Mouse (Mus musculus) frontal cortex, postnatal 36 days (tissue): ENCODE measurements at regions not wholly inside any gene's neighbourhood (a gene's known extent, or its start where the extent isn't known, plus 50 kb on each side); places are given as distances from the start of the nearest gene placed in this dataset.
"Not testable (repeated sequence)": the region's sequence is repeated elsewhere in the genome, so short reads cannot be mapped to it uniquely, and the experiment has no call there.

Source experiments
- DNase-seq, 2 experiments: peaks; one replicate each; pipeline ENCODE4 v3.0.0; 2022; ENCODE audit warnings: low spot score in 2 of 2

DNA sequence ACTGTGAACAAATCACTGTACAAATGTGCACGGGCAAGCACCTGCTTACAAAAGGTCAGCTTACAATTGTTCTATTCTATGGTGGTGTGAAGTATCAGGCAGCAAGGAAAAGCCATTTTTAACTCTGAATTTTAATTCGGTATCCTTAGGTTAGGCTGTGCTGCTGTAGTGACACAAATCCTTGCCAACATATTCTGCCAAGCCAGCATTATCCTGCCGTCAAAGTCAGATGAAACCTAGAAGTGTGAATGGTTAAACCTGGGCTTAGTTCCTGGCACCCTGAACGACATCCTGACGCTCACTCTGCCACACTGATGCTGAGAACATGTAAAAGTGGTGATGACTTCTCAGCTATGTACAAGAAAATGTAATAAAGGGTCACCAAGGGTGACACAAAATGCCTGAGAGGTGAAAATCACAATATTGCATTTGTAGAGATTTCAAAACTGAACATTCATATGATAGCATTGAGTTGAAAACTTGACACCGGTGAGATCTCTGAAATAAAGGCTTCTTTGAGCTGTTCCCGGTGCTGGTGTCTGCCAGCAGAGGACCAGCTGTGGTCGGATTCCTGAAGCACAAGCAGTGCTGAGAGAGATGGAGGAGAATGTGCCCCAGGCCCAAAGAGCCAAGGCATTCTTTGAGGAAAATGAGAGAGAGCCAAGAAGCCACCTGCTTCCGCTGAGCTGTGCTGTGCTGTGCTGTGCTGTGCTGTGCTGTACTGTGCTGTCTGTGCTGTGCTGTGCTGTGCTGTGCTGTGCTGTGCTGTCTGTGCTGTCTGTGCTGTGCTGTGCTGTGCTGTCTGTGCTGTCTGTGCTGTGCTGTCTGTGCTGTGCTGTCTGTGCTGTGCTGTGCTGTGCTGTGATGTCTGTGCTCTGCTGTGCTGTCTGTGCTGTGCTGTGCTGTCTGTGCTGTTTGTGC, 195.9 kb downstream of the Tcp10c start:
- no peak for DNase-seq

DNA sequence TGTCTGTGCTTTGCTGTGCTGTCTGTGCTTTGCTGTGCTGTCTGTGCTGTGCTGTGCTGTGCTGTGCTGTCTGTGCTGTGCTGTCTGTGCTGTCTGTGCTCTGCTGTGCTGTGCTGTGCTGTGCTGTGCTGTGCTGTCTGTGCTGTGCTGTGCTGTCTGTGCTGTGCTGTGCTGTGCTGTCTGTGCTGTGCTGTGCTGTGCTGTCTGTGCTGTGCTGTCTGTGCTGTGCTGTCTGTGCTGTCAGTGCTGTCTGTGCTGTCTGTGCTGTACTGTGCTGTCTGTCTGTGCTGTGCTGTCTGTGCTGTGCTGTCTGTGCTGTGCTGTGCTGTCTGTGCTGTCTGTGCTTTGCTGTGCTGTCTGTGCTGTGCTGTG, 196.5 kb downstream of the Tcp10c start:
- not testable (repeated sequence) for DNase-seq

DNA sequence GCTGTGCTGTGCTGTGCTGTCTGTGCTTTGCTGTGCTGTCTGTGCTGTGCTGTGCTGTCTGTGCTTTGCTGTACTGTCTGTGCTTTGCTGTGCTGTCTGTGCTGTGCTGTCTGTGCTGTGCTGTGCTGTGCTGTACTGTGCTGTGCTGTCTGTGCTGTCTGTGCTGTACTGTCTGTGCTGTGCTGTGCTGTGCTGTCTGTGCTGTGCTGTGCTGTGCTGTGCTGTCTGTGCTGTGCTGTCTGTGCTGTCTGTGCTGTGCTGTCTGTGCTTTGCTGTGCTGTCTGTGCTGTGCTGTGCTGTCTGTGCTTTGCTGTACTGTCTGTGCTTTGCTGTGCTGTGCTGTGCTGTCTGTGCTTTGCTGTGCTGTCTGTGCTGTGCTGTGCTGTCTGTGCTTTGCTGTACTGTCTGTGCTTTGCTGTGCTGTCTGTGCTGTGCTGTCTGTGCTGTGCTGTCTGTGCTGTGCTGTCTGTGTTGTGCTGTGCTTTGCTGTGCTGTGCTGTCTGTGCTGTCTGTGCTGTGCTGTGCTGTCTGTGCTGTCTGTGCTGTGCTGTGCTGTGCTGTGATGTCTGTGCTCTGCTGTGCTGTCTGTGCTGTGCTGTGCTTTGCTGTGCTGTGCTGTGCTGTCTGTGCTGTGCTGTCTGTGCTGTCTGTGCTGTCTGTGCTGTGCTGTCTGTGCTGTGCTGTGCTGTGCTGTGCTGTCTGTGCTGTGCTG, 197.5 kb downstream of the Tcp10c start:
- not testable (repeated sequence) for DNase-seq

DNA sequence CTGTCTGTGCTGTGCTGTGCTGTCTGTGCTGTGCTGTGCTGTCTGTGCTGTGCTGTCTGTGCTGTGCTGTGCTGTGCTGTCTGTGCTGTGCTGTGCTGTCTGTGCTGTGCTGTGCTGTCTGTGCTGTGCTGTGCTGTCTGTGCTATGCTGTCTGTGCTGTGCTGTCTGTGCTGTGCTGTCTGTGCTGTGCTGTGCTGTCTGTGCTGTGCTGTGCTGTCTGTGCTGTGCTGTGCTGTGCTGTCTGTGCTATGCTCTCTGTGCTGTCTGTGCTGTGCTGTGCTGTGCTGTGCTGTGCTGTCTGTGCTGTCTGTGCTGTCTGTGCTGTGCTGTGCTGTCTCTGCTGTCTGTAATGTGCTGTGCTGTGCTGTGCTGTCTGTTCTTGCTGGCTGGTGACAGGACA, 198.5 kb downstream of the Tcp10c start:
- DNase-seq = not testable (repeated sequence)

DNA sequence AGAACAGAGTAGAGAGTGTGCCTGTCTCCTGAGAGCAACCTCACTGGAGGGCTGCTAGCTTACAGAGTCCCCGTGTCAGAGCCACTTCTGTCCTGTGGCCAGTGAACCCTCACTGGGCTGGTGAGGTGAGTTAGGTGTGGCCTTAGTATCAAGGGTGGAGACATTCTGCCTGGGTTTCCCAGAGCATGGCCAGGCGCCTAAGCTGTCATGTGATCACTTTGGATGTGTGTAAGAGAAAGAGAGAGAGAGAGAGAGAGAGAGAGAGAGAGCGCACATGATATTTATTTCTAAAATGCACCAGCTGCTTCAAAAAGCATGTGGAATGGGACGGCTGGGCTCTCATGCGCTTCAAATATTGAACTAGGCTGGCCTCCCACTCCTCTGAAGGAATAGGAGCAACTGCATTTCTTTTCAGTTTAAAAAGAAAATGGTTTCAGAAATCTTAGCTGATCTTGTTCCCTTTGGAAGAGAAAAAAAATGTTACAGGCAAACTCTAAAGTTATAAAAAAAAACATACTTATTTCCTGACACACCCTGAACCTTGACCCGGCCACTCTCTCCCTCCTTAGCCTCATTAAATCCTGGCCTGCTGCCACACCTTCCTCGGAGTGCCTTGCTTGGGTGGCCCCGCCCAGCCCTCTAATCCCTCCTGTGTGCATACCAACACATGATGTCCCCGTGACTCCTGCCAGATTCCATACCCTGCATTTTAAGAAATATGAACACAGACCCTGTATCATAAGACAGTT, 201.1 kb downstream of the Tcp10c start:
- DNase-seq = not testable (repeated sequence)

DNA sequence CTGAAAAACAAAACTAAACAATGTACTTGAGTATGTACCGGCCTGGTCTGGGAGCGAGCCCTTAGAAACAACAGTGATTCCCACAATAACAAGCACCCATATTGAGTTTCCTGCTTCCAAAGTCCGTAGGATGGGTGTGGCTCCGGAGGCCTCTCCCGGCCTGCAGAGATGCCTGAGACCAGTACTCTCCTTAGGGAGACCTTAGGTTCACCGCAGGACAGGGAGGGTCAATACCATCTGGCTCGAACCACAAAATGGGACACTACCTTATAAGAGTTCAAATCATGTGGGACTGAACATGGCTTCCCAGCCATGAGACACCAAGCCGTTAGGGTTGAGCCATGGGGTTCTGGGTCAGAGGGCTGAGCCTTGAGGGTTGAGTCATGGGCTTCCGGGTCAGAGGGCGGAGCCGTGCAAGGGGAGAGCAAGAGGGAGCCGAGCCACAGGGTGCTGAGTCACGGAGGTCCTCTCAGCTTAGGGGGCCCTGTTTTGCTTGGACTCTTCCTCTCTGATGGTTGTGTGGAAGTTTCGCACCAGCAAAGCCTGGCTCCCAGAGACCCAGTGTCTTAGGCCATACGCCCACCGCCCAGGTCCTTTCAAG, 201.8 kb downstream of the Tcp10c start:
- DNase-seq = not testable (repeated sequence)

DNA sequence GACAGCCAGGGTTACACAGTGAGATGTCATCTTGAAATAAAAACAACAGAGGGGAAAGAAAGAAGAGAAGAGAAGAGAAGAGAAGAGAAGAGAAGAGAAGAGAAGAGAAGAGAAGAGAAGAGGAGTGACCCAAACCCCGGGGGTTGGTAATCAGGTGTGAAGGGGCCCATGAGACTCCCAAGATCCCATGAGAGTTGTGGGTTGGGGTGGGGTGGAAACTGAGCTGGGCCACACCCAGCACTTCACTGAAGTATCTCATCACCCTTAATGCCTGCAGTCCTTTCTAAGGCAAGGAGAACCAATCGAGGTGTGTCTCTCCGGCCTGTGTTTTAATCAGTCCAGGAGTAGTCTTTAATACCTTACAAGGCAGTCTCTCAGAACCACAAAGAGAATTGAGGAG, 201.5 kb upstream of the Afdn start:
- no peak for DNase-seq

DNA sequence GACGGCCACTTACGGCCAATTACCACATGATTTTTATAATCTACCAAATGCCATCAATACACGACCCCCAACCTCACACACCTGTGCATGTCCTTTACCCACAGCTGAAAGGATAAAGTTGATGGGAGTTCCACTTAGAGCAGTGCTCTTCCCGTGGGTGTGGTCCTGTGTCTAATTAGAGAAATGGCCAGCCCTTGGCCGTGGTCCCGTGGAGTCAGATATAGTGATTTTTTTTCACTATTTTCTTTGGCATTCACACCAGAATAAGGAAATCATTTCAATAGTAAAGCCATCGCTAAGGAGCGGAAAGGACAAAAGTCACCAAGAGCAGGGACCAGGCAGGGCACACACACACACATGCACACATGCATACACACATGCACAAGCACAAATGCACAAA, 199.0 kb upstream of the Afdn start:
- DNase-seq = no peak

DNA sequence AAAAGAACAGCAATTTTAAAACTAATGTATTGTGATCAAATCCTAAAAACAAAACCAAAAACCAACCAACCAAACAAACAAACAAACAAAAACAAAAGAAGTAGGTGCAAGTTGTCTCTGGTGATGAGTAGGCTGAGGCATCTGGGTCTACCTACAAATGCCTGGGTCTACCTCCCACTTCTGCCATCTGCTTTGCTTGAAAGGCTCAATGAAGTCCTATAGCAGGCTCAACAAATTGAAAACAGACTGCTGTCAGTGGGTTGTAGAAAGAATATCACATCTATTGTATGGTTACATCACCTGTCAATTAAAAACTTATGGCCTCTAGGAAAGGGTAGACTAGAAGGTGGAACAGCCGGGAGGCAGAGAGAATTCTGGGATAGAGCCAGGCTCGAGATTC, 197.4 kb upstream of the Afdn start:
- no peak for DNase-seq

DNA sequence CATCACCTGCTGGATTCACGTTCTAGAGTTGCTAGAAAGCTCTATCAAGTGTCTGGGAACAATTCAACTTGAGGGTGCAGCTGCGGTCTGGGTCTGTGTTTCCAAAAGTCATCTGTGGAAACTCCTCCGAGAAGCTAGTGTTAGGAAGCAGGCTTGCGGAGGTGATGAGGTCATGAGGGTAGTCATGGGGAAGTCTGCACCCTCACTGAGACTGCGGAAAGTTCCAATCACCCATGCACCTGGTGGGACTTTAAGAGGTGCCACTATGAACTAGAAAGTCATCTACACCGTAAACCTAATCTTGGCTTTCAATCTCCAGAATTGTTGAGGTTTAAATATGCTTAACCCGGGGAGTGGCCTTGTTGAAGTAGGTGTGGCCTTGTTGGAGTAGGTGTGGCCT, 195.5 kb upstream of the Afdn start:
- DNase-seq = no peak

DNA sequence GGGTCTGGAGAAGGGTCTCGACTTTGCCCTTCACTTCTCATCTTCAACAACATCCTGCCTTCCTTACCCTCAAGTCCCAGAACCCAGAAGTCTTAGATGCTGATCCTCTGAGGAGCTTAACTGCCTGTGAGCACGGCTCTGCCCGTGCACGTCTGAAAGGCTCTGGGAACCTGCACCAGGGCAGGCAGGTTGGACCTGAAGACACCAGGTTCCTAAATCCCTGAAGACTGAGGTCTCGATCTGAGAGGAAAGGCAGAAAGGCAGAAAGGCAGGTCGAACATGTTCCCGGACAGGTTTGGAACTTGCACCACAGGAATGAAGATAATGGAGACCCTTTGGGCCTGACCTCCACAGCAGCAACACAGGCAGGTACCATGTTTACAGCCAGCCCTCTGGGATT, 193.7 kb upstream of the Afdn start:
- no peak for DNase-seq

DNA sequence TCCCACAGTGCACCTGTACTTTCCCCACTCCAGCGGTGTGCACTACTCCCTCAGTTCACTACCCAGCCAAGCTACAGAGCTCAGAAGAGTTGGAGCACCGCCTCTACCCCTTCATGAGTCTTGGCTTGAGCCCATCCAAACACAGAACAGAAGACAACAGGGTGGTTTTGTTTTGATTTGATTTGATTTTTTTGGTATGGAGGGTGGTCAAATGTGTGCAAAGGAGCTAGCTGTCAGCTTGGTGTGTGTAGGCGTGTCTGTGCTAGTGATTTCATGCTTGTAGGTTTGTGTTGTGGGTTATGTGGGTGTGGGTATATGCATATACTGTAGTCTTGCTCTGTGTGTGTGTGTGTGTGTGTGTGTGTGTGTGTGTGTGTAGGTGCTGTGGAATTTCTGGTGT, 193.2 kb upstream of the Afdn start:
- DNase-seq = no peak

DNA sequence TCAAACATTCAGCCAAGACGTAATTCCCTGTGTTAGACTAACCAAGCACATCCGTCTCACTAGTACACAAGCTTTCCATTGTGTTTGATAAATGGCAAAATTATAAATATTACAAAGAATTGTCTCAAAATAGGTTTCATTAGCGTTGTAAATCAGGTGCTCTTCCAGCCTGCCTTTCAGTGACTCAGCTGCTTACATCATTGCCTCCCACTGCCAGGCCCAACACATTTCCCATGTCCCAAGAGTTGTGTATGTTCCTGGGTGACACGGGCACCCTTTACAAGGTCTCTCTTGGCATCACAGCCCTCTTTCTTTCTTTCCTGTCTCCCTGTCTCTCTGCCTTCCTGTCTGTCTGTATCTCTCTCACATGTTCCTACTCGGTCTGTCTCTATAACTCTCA, 189.5 kb upstream of the Afdn start:
- no peak for DNase-seq

DNA sequence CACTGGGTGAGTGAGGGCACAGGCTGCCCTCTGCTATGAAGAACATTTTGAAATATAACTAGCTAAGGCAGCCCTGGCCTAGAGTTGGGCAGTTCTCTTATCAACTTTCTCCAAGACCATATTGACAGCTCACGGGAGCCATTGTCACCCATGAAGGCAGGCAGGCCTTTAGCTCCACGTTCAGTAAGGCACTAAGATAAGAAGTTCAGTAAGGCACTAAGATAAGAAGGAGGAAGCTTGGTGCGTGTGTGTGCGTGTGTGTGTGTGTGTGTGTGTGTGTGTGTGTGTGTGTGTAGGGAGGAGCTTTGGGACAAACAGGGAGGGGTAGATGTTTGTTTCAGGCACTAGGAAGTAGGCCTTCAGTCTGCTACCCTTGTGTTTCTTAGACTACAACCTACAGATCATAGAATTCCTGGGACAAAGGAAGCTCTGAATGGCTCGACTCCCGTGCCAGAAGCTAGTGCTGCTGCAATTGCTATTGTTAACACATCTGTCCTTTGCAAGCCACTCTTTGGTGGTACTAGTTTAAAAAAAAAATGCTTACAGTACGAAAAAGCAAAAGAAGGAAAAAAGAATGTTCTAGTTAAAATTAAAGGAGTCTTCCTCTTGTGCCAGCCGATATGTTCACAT, 188.0 kb upstream of the Afdn start:
- DNase-seq = no peak

DNA sequence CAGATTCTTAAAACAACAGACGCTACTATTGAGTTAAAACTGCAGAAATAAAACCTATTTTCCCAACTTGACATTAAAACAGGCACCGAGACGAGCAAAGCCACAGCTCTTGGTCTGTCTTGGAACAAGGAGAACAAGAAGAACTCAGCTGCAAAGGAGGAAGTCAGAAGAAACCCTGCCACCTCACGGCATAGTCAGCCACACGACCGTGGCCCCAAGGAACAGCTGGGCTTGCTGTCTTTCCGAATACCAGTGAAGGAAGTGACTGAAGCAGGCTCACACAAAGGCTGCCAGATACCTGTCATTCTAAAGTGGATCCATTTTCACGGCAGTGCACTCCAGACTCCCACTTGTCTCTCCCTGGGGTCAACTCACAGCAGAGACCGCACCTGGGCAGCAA, 187.3 kb upstream of the Afdn start:
- no peak for DNase-seq

DNA sequence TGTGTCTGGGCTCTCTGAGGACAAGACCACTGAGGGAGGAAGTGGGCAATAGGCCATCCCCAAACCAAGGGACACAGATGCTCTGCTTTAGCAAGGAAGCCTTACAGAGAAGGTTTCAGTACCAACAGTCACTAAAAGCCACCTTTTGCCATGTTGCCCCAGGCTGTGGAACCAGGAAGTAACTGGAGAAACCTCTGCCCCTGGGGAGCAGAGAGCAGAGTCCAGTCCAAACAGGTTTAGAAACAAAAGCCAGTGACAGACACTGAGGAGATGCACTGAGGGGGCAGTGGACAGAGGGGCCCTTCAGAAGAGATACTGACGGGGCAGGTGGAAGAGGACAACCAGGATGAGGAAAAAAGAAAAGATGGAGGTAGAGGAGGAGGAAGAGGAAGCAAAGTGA, 186.2 kb upstream of the Afdn start:
- no peak for DNase-seq

DNA sequence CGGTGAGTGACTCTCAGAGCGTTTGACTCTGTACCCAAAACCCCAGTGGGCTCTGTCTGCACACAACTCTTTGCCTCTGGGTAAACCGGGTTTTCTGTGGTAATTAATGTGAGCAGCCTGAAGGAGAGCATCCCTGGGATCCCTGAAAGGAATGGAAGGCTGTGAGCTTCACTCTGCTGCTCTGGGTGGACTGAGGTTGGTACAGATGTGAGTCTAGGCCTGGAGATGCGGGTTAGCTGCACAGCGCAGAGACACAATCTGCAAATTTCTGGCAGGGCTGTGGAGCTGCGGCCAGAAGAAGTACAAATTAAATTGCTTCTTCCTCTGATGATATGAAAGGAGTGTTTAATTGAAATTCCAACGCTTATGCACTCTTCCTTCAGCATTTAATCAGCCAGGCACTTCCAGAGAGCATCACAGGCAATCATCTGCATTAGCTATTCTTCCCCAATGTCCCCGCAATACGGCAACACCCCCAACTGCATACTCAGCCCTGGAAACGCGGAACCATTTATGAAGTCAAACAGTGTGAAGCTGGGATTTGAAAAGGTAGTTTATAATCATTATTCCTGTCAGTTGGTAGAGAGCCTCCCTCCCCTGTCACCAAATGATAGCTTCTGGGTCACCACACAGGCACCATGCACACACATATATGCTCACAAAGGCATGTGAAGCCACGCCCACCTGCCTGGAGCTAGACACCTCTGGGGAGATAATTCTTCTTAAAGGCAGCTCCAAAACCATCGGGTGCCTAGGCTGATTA, 185.5 kb upstream of the Afdn start:
- no peak for DNase-seq

DNA sequence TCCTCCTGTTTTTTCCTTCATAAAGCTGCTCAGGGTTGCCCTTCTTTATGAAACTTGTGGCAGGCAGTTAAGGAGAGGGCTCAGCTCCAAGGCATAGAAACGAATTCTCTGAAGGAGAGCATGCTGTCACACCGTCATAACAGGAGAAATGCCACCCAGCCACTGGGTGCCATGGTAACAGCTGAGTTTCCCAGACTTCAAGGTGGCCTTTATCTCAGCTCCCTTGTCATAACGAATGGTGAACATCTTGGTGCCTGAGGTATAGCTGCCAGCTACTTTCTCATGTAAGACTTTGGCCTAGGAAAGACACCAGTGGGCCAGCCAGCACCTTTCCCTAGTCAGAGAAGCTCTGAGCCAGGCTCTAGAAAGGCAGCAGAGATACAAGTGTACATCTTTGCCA, 182.5 kb upstream of the Afdn start:
- peak; percentile 28 to 53 for DNase-seq

DNA sequence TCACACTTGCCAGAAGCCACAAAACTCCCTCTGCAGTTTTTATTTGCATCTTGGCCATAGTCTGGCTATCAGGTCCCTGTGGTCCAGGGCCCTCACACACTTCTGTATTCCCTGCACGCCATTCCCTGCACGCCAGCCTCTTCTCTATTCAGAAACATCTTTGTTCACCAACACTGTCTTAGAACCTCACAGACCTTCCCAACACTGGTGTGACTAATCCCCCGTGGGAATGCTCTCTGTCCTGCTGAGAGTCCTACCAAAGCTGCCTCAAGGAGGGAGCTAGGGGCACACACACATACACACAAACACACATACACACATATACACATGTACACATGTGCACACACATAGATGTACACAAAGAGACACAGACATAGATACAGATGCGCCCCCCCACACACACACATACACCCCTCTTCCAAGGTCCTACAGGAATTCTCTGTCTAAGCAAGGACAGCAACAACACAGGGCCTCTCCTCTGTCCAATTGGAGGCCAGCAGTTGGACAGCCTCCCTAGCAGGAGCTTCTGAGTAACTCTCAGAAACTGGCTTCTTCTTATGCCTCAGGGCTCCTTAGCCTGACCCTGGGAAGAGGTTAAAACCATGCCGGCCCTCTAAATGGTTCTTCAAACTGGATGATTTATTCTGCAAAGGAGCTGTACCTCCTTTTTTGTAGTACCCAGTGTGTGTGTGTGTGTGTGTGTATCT, 179.0 kb upstream of the Afdn start:
- DNase-seq = no peak

DNA sequence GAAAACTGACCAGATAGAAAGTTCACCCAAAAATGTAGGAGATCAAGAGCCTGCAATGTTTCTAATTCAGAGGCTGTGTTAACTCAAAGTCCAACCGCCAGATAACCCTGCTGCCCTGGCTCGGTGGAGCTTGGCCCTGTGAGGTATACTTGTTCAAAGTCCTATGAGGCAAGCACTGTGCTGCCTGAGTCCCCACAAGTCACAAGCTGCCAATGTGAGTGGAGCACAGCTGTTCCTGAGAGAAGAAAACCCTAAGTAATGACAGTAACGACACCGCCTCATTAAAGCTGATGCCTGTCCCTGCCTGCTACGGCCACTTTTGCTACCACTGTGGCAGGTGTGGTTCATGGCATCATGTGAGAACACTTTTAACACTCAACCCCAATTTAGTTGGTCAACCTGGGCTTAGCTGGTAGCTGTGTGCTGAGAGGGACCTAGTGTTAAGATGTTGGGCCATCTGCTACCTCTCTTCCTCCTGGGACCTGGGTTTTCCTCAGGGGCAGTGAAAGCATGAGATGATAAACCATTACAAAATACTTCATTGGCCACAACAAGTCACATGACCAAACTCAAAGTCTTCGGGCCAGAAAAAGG, 178.2 kb upstream of the Afdn start:
- no peak for DNase-seq
